Mouse (Mus musculus) left cerebral cortex, adult 6 months (tissue): ENCODE data around the gene 2410004P03Rik. TPM values are rescaled to one million over a fixed set of nuclear protein-coding genes. Genes with fewer than 3 reads are reported as not detected.

Experiments used
- long read RNA-seq, 2 experiments: library from polyadenylated mRNA; unstranded; transcript quantifications; one replicate each; pipeline ENCODE4 v2.0.0; 2019 to 2020
- polyA plus RNA-seq: library from polyadenylated mRNA; unstranded; fragments of <200 nt; fragmentation: Nextera tagmentation; gene quantifications from 2 replicates; pipeline ENCODE4 v1.2.3, GENCODE M21; 2021

The 2410004P03Rik gene
- polyA plus RNA-seq, result 1.7 and 2.1 TPM in 2 replicates
- long read RNA-seq, experiment 1, partial matches to known transcripts, result 0 of 9 reads
- long read RNA-seq, experiment 1, other reads (novel, unspliced or antisense), result 5 of 9 reads
- long read RNA-seq, experiment 2, partial matches to known transcripts, result 0 of 1 reads
- long read RNA-seq, experiment 2, other reads (novel, unspliced or antisense), result 0 of 1 reads

GRCm38 (mm10) chr12:17011100-17011870, at the start of gene 2410004P03Rik:
2410004P03Rik (minus strand) TSS chr12:17011727.

GRCm38 (mm10) chr12:16999739-17000497, 11.6 kb downstream of the 2410004P03Rik start, which contains the start of gene Pqlc3:
Pqlc3 (minus strand) TSS chr12:17000408.

Other genes starting within 250 kb of the 2410004P03Rik start
- gene Greb1, start 210.8 kb downstream of the 2410004P03Rik start, polyA plus RNA-seq, result 0.25 and 0.51 TPM in 2 replicates
- gene E2f6, start 200.8 kb downstream of the 2410004P03Rik start, polyA plus RNA-seq, result 5.7 and 28.5 TPM in 2 replicates
- gene Rock2, start 116.8 kb downstream of the 2410004P03Rik start, polyA plus RNA-seq, result 15.7 and 17.5 TPM in 2 replicates
- 0.74 and 1.2 TPM in 2 replicates for gene Pqlc3, start 11.3 kb downstream of the 2410004P03Rik start, polyA plus RNA-seq
- 27.3 and 27.8 TPM in 2 replicates for gene Kcnf1, start 165.2 kb upstream of the 2410004P03Rik start, polyA plus RNA-seq